Mouse (Mus musculus) frontal cortex, adult (tissue): ENCODE results near the gene Mroh2a.

Source experiments
- ATAC-seq: cut with Nextera tagmentation; 2 replicates; pipeline ENCODE4 v1.9.2; 2017; ENCODE audit warnings: mild to moderate bottlenecking, moderate library complexity, mixed read lengths; ENCODE audit not compliant: low TSS enrichment

The Mroh2a gene

GRCm38 (mm10) chr1:88226670-88227379, at the start of gene Mroh2a:
TSS of gene Mroh2a (plus strand) at chr1:88226986.
- ATAC-seq, result no peak

- no peak for ATAC-seq
Measured at GRCm38 (mm10) chr1:88179657-88180056, 47.1 kb upstream of the Mroh2a start.

GRCm38 (mm10) chr1:88186325-88186935, 40.4 kb upstream of the Mroh2a start:
- ATAC-seq, result no peak

GRCm38 (mm10) chr1:88192136-88192535, 34.6 kb upstream of the Mroh2a start:
- no peak for ATAC-seq

GRCm38 (mm10) chr1:88195687-88196086, 31.1 kb upstream of the Mroh2a start:
- no peak for ATAC-seq

GRCm38 (mm10) chr1:88197443-88197842, 29.3 kb upstream of the Mroh2a start:
- no peak for ATAC-seq

- ATAC-seq, result no peak
Measured at GRCm38 (mm10) chr1:88199996-88200395, 26.8 kb upstream of the Mroh2a start.

- no peak for ATAC-seq
Measured at GRCm38 (mm10) chr1:88200456-88200855, 26.3 kb upstream of the Mroh2a start, which contains the start of gene Ugt1a2. TSS of gene Ugt1a2 (plus strand) at chr1:88200601.

GRCm38 (mm10) chr1:88205294-88205922, 21.4 kb upstream of the Mroh2a start, which contains the start of gene Dnajb3:
TSS of gene Dnajb3 (minus strand) at chr1:88205782.
- peak; percentile 100 for ATAC-seq

- no peak for ATAC-seq
Measured at GRCm38 (mm10) chr1:88206843-88207479, 19.8 kb upstream of the Mroh2a start.

- ATAC-seq, result no peak
Measured at GRCm38 (mm10) chr1:88211812-88212211, 15.0 kb upstream of the Mroh2a start, which contains the start of gene Ugt1a1. TSS of gene Ugt1a1 (plus strand) at chr1:88211959.

GRCm38 (mm10) chr1:88212341-88213045, 14.3 kb upstream of the Mroh2a start:
- no peak for ATAC-seq

GRCm38 (mm10) chr1:88213061-88213460, 13.7 kb upstream of the Mroh2a start:
- ATAC-seq, result no peak

GRCm38 (mm10) chr1:88213766-88214461, 12.9 kb upstream of the Mroh2a start:
- ATAC-seq, result no peak

- ATAC-seq, result no peak
Measured at GRCm38 (mm10) chr1:88214462-88214952, 12.3 kb upstream of the Mroh2a start.

GRCm38 (mm10) chr1:88215466-88216380, 11.1 kb upstream of the Mroh2a start:
- ATAC-seq, result no peak

GRCm38 (mm10) chr1:88216551-88216950, 10.2 kb upstream of the Mroh2a start:
- peak; percentile 77 for ATAC-seq

- ATAC-seq, result no peak
Measured at GRCm38 (mm10) chr1:88217144-88217543, 9.6 kb upstream of the Mroh2a start.

- ATAC-seq, result no peak
Measured at GRCm38 (mm10) chr1:88217576-88217975, 9.2 kb upstream of the Mroh2a start.

GRCm38 (mm10) chr1:88218051-88218450, 8.7 kb upstream of the Mroh2a start:
- no peak for ATAC-seq
